Mouse (Mus musculus): Measurements from ENCODE around the gene 4930558C23Rik. TPM values are rescaled to one million over a fixed set of nuclear protein-coding genes. Genes with fewer than 3 reads are reported as not detected.
"Not testable (repeated sequence)": the region's sequence is repeated elsewhere in the genome, so short reads cannot be mapped to it uniquely, and the experiment has no call there.

4930558C23Rik gene
- not detected in 2 replicates for polyA plus RNA-seq (2016; fragmentation: Nextera tagmentation; extraction: Ambion mirVana)

DNA sequence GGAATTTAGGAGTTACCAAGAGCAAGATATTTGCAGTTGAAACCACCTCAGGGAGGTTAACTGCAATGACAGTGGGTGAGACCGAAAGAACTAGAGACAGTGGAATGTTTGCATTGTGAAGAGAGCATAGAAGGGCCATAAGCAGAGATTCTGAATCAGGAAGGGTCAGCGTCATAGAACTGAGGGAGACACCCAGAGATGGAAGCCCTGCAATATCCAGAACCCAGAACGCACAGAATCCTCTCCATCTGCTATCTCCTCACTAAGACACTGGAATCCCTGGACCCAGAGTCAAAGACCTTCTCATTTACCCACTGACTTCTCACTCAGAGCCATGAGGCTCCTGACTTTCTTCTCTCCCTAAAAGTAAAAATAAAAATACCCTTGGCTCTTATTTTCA lies at the start of gene 4930558C23Rik:
Gene 4930558C23Rik, minus strand, starts transcription at position 101 of the 400 bp plus-strand sequence.
- H3K9me3 ChIP-seq: no peaks in the 10 kb centered on the region
- no peaks in the 10 kb centered on the region for H3K27me3 ChIP-seq (replicated peaks; ENCODE audit: low read depth, poor library complexity, severe bottlenecking)
- no peaks in the 10 kb centered on the region for H3K4me1 ChIP-seq
- H3K4me3 ChIP-seq: no peak within 1 kb of the TSS
- no peak for DNase-seq (ENCODE audit: low spot score)
- H3K27ac ChIP-seq (replicated peaks): no peak within 1 kb of the TSS
- 96% methylated on average over 3 of the region's 3 CpGs for WGBS
- H3K36me3 ChIP-seq (replicated peaks): no peaks in the 10 kb centered on the region

DNA sequence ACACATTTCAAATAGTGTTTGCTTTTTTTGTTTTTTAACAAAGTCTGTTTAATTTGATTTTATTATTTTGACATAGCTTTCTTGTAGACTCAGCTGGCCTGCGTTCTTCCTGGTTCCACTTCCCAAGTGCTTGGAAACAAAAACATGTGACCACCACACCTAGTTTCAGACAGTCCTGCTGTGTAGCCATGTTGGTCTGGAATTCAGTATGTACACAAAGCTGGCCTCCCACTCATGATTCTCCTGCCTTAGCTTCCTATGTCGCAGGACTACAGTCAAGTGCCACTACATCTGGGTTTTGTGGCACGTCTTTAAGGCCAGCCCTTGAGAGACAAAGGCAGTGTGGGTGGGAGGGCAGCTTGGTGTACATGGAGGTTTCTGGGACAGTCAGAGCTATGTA lies 48.3 kb upstream of the 4930558C23Rik start:
- H3K4me3 ChIP-seq: no peak overlapping the region
- DNase-seq (ENCODE audit: low spot score): no peak
- no peak overlapping the region for H3K27ac ChIP-seq (replicated peaks)
- 95% methylated on average over 3 of the region's 3 CpGs for WGBS
- no peaks in the 10 kb centered on the region for H3K9me3 ChIP-seq
- peaks cover 62% of the 10 kb centered on the region for H3K36me3 ChIP-seq (replicated peaks)
- H3K27me3 ChIP-seq (replicated peaks; ENCODE audit: low read depth, poor library complexity, severe bottlenecking): no peaks in the 10 kb centered on the region
- no peaks in the 10 kb centered on the region for H3K4me1 ChIP-seq

DNA sequence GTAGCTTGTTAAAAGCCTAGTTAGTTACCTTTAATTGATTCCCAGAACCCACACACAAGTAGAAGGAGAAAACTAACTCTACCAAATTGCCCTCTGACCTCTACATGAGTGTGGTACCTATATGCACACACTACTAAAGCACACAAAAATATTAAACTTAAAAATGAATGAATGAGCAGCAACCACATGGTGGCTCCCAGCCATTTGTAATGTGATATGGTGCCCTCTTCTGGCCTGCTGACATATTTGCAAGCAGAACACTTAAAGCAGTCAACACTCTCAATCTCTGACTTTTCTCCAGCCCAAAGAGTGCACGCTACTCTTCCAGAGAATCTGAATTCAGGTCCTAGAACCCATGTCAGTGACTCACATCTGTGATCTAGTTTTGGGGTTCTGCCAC lies 47.8 kb upstream of the 4930558C23Rik start:
- H3K4me3 ChIP-seq: no peak overlapping the region
- 78% methylated on average over 1 of the region's 1 CpGs for WGBS
- H3K27me3 ChIP-seq (replicated peaks; ENCODE audit: low read depth, poor library complexity, severe bottlenecking): no peaks in the 10 kb centered on the region
- DNase-seq (ENCODE audit: low spot score): peak; percentile 45
- H3K27ac ChIP-seq (replicated peaks): no peak overlapping the region
- no peaks in the 10 kb centered on the region for H3K9me3 ChIP-seq
- H3K36me3 ChIP-seq (replicated peaks): peaks cover 62% of the 10 kb centered on the region
- no peaks in the 10 kb centered on the region for H3K4me1 ChIP-seq

DNA sequence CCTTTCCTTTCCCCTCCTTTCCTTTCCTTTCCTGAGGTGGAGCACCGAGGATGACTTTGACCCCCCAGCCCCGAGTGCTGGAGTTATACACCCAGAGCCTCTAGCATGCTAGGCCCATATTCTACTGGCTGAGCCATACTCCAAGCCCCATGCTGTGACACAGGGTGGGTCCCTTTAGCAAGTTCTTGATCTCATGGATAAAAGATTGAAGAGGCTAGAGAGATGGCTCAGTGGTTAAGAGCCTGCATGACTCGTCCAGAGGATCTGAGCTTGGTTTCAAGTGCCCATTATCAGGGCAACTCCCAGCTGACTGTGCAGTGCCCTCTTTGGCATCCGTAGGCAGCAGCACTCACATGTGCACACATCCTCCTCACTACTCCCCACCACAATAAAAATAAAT lies 42.7 kb upstream of the 4930558C23Rik start:
- Histone ChIP-seq H3K4me3 (no peak overlapping the region), H3K27ac (replicated peaks) (no peak overlapping the region), H3K36me3 (replicated peaks) (peaks cover 17% of the 10 kb centered on the region), H3K4me1 (no peaks in the 10 kb centered on the region), H3K27me3 (replicated peaks; ENCODE audit: low read depth, poor library complexity, severe bottlenecking) (no peaks in the 10 kb centered on the region), H3K9me3 (no peaks in the 10 kb centered on the region)
- WGBS: 89% methylated on average over 4 of the region's 4 CpGs
- DNase-seq (ENCODE audit: low spot score): no peak

DNA sequence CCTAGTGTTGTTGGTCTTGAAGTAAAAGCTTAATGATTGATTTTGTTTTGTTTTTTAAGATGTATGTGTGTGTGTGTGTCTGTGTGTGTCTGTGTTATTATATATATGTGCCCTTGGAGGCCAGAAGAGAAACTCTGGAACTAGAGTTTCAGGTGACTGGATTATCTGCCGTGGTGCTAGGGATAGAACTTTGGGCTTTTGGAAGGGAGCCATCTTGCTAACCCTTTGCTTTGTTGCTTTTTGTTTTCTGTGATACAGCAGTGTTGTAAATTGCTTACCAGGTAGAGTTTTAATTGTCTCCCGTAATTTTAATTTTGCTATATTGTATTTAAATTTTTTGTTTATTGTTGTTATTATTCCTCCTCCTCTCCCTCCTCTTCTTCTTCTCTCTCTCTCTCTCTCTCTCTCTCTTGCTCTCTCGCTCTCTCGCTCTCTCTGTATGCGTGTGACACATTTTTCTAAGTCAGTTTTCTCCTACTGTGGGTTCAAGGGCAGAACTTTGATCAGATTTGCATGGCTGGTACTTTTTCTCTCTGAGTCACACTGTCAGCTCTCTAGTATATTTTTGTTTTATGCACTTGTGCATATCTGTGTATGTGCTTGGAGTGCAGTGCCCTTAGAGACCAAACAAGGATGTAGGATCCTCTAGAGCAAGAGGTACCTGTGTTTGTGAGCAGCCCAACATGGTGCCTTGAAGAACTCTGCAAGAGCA lies 39.9 kb upstream of the 4930558C23Rik start:
- Histone ChIP-seq H3K27me3 (replicated peaks; ENCODE audit: low read depth, poor library complexity, severe bottlenecking) (no peaks in the 10 kb centered on the region), H3K9me3 (no peaks in the 10 kb centered on the region), H3K4me1 (no peaks in the 10 kb centered on the region), H3K27ac (replicated peaks) (no peak overlapping the region), H3K36me3 (replicated peaks) (peaks cover 23% of the 10 kb centered on the region), H3K4me3 (no peak overlapping the region)
- DNase-seq (ENCODE audit: low spot score): no peak
- 90% methylated on average over 5 of the region's 5 CpGs for WGBS

DNA sequence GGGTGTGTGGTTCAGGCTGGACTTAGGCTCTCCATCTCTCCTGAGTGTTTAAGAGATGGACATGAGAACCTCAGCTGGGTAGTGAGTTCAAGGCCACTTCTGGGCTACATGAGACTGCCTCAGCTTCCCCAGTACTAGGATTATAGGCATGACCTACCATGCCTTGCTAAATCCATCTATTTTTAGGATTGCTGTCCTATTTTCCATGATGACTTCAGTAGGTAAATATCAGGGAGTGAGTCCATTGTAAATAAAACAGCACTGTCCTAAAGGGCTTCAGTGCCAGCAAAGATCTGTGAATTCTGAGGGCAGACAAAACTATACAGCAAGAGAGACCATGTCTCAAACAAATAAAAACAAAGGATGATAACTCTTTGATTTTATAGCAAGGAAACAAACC lies 37.0 kb upstream of the 4930558C23Rik start:
- Histone ChIP-seq H3K36me3 (replicated peaks) (peaks cover 34% of the 10 kb centered on the region), H3K9me3 (no peaks in the 10 kb centered on the region), H3K27ac (replicated peaks) (no peak overlapping the region), H3K4me3 (no peak overlapping the region), H3K27me3 (replicated peaks; ENCODE audit: low read depth, poor library complexity, severe bottlenecking) (no peaks in the 10 kb centered on the region), H3K4me1 (peaks cover 11% of the 10 kb centered on the region)
- no peak for DNase-seq (ENCODE audit: low spot score)

DNA sequence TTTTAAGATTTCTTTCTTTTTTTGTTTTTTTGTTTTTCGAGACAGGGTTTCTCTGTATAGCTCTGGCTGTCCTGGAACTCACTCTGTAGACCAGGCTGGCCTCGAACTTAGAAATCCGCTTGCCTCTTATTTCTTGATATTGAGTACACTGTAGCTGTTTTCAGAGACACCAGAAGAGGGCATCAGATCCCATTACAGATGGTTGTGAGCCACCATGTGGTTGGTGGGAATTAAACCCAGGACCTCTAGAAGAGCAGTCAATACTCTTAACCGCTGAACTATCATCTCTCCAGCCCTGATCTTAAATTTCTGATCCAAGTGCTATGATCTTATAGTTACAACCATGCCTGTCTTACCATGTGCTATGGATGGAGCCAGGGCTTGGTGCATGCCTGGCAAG lies 36.0 kb upstream of the 4930558C23Rik start:
- not testable (repeated sequence) for H3K4me3 ChIP-seq; H3K9me3 ChIP-seq; H3K27me3 ChIP-seq (replicated peaks; ENCODE audit: low read depth, poor library complexity, severe bottlenecking); H3K27ac ChIP-seq (replicated peaks); DNase-seq (ENCODE audit: low spot score)
- peaks cover 13% of the 10 kb centered on the region for H3K4me1 ChIP-seq
- peaks cover 34% of the 10 kb centered on the region for H3K36me3 ChIP-seq (replicated peaks)
- WGBS: 94% methylated on average over 4 of the region's 4 CpGs

DNA sequence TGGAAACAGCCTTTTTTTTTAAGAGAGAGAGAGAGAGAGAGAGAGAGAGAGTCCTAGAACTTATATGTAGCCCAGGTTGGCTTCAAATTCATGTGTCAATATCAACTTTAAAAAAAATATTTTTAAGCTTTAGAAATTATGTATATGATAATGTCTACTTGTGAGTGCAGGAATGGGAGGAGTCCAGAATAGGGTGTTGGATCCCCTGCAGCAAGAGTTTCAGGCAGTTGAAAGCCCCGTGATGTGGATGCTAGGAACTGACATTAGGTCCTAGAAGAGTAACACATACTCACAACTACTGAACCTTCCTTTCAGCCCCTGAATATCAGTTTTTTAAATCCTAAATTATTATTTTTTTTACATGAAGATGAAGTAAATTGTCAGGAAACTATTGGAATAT lies 32.9 kb upstream of the 4930558C23Rik start:
- Histone ChIP-seq H3K27me3 (replicated peaks; ENCODE audit: low read depth, poor library complexity, severe bottlenecking) (no peaks in the 10 kb centered on the region), H3K4me3 (peak overlapping the region; percentile 67), H3K4me1 (peaks cover 15% of the 10 kb centered on the region), H3K9me3 (no peaks in the 10 kb centered on the region), H3K36me3 (replicated peaks) (peaks cover 34% of the 10 kb centered on the region), H3K27ac (replicated peaks) (no peak overlapping the region)
- no peak for DNase-seq (ENCODE audit: low spot score)
- 61% methylated on average over 1 of the region's 1 CpGs for WGBS

DNA sequence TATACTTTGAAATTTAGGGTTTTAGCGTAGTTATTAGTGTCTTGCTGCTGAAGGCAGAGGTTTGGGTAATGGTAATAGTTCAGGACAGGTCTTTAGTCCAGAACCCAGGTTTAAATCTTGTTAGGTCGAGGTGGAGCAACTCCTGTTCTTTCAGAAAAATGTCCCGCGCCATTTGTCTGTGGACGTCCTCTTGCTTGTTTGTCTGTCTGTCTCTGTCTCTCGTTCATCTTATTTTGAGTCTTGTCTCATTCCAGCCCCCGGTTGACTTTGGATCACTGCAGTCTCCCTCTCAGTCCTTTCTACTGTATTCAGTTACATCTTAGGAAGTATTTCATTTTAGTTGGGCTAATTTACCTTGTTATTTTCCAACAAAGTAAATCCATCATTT lies 32.3 kb upstream of the 4930558C23Rik start:
- H3K27me3 ChIP-seq (replicated peaks; ENCODE audit: low read depth, poor library complexity, severe bottlenecking): no peaks in the 10 kb centered on the region
- H3K9me3 ChIP-seq: no peaks in the 10 kb centered on the region
- H3K4me3 ChIP-seq: peak overlapping the region; percentile 67
- H3K36me3 ChIP-seq (replicated peaks): peaks cover 31% of the 10 kb centered on the region
- H3K27ac ChIP-seq (replicated peaks): peak overlapping the region; percentile 88; the same call in 1 of the 2 replicates
- WGBS: 4% methylated on average over 7 of the region's 7 CpGs
- DNase-seq (ENCODE audit: low spot score): no peak
- H3K4me1 ChIP-seq: peaks cover 15% of the 10 kb centered on the region

DNA sequence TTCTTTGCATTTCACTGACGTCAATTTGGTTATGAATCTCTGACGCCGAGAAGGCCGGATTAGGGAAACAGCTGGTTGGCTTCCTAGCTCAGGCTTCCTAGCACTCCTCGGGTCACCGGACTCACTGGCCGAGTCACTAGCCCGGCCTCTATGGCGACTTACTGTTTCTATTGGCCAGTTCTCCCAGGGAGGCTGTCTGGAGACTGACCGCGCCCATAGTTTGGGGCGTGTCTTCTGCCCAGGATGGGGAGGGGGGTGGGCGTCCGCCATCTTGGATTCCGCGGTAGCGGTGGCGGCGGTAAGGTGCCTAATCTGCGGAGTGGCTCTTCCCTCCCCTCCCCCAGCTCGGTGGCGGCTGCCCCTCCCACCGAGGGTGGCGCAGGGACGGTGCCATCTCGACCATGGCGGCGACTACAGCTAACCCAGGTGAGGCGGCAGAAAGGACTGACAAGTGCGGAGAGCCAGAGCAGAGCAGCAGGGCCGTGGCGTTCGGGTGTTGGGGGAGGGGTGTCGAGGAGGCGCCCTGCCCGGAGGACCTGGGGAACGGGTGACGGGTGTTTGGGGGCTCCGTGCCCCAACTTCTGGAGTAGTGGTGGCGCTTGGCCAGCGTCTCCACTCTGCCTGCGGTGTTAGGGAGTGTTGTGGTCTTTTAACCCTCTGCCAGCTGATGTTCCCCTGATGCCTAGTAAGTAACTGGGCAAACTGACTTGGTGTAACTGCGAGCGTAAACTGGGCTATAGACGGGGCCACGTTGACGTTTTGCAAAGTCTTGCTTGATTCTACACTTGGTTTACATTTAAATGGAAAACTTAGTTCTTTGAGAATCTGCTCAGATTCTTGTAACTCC lies 31.7 kb upstream of the 4930558C23Rik start, which contains the start of gene Arnt:
Gene Arnt, plus strand, starts transcription at position 253 of the 847 bp plus-strand sequence.
- no peaks in the 10 kb centered on the region for H3K27me3 ChIP-seq (replicated peaks; ENCODE audit: low read depth, poor library complexity, severe bottlenecking)
- H3K9me3 ChIP-seq: no peaks in the 10 kb centered on the region
- peaks cover 15% of the 10 kb centered on the region for H3K4me1 ChIP-seq
- H3K4me3 ChIP-seq: peak within 1 kb of the TSS; percentile 67
- peak within 1 kb of the TSS; percentile 88 for H3K27ac ChIP-seq (replicated peaks)
- DNase-seq (ENCODE audit: low spot score): peak; percentile 96
- under 1% methylated on average over 47 of the region's 47 CpGs for WGBS
- H3K36me3 ChIP-seq (replicated peaks): peaks cover 26% of the 10 kb centered on the region

DNA sequence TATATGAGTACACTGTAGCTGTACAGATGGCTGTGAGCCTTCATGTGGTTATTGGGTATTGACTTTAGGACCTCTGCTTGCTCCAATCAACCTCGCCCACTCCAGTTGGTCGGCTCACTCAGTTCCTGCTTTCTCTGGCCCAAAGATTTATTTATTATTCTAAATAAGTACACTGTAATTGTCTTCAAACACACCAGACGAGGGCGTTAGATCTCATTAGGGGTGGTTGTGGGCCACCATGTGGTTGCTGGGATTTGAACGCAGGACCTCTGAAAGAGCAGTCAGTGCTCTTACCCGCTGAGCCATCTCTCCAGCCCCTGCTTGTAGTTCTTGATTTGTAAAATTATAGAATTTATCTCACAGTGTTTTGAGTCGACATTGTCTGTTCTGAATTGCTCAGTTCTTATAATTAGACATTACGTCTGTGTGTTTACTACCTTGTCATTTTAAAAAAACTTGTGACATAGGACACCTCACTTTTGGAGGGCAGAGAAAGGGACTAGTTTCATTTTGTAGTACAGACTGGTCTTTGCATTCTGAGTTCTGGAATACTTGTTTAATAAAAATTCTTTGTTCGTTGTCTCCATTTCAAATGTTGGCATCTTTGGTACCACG lies 30.8 kb upstream of the 4930558C23Rik start:
- Histone ChIP-seq H3K27ac (replicated peaks) (peak overlapping the region; percentile 88; the same call in 1 of the 2 replicates), H3K4me3 (peak overlapping the region; percentile 67)

DNA sequence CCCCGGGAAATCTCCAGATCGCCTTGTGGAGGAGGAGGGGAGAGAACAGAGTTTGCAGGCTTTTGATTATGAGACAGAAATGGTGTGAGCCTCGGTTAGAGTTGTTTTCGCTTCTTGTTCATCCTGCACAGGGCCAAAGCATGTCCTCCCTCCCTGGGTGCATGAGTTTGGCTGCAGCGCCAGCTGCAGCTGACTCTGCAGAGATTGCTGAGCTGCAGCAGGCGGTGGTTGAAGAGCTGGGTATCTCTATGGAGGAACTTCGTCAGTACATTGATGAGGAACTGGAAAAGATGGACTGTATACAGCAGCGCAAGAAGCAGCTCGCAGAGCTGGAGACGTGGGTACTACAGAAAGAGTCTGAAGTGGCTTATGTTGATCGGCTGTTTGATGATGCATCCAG lies 25.8 kb upstream of the 4930558C23Rik start:
- not testable (repeated sequence) for H3K4me1 ChIP-seq; H3K27me3 ChIP-seq (replicated peaks; ENCODE audit: low read depth, poor library complexity, severe bottlenecking); H3K27ac ChIP-seq (replicated peaks); H3K4me3 ChIP-seq; H3K9me3 ChIP-seq; H3K36me3 ChIP-seq (replicated peaks); DNase-seq (ENCODE audit: low spot score)
- 75% methylated on average over 6 of the region's 11 CpGs for WGBS

More for the DNA sequence above, 30.8 kb upstream of the 4930558C23Rik start:
- DNase-seq (ENCODE audit: low spot score): no peak
- WGBS: 73% methylated on average over 10 of the region's 10 CpGs
- no peaks in the 10 kb centered on the region for H3K27me3 ChIP-seq (replicated peaks; ENCODE audit: low read depth, poor library complexity, severe bottlenecking)
- peaks cover 15% of the 10 kb centered on the region for H3K4me1 ChIP-seq
- H3K36me3 ChIP-seq (replicated peaks): peaks cover 20% of the 10 kb centered on the region
- no peaks in the 10 kb centered on the region for H3K9me3 ChIP-seq
